ENCODE assay signal across 8 mouse cellular contexts in the genomic region with DNA sequence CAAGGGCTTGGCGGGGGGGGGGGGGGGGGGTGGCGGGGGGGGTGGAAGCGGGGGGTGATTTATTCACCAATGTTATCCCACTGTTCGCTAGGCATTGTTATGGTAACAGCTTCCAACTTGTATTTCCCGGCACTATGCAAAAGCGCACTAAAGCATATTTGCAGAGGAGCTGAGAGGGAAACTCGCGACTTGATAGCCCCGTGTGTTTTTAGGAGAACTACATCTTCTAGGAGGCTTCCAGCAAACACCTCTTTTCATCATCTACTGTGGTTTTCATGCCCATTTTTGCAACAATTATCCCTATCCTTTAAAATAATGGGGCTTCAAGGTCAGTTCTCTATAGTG. TPM values are rescaled to one million over a fixed set of nuclear protein-coding genes. Genes with fewer than 3 reads are reported as not detected.
DNase-seq lines count a peak whose midpoint lies in the region; ATAC-seq and TF ChIP-seq lines count a peak whose summit lies in the region.

No protein-coding gene starts in this region.

- H3K4me2 ChIP-seq in hindbrain, embryonic 12.5 days (replicated peaks), result peak overlapping the region; percentile 61
- H3K4me2 ChIP-seq in midbrain, embryonic 16.5 days (ENCODE audit: low read length), result peak overlapping the region; percentile 72

- peaks cover 9% of the 10 kb centered on the region; the same call in 1 of the 2 replicates for H3K4me1 ChIP-seq in hindbrain, embryonic 12.5 days
- peaks cover 10% of the 10 kb centered on the region for H3K4me1 ChIP-seq in midbrain, embryonic 16.5 days (ENCODE audit: control insufficient read depth, insufficient read depth, low read length)

- H3K27ac ChIP-seq in layer of hippocampus, adult 2 months, result peak overlapping the region; percentile 89
- peak overlapping the region; percentile 83 for H3K27ac ChIP-seq in hindbrain, embryonic 12.5 days
- H3K27ac ChIP-seq in midbrain, embryonic 16.5 days (ENCODE audit: low read length), result peak overlapping the region; percentile 80

- H3K9me3 ChIP-seq in hindbrain, embryonic 12.5 days (replicated peaks), result no peaks in the 10 kb centered on the region
- no peaks in the 10 kb centered on the region for H3K9me3 ChIP-seq in midbrain, embryonic 16.5 days (replicated peaks; ENCODE audit: control insufficient read depth, low read length, poor library complexity, severe bottlenecking)

- no peaks in the 10 kb centered on the region for H3K27me3 ChIP-seq in hindbrain, embryonic 12.5 days
- H3K27me3 ChIP-seq in midbrain, embryonic 16.5 days (ENCODE audit: control insufficient read depth, insufficient read depth, low read depth, low read length), result no peaks in the 10 kb centered on the region

- peak overlapping the region; percentile 74 for H3K9ac ChIP-seq in hindbrain, embryonic 12.5 days
- H3K9ac ChIP-seq in midbrain, embryonic 16.5 days (ENCODE audit: low read depth, low read length), result peak overlapping the region; percentile 66

- peaks cover 4% of the 10 kb centered on the region for H3K36me3 ChIP-seq in hindbrain, embryonic 12.5 days
- peaks cover 3% of the 10 kb centered on the region; the same call in 1 of the 2 replicates for H3K36me3 ChIP-seq in midbrain, embryonic 16.5 days (ENCODE audit: control insufficient read depth, insufficient read depth, low read length)

- WGBS in hindbrain, embryonic 12.5 days, result 0% methylated on average over 7 of the region's 9 CpGs
- under 1% methylated on average over 7 of the region's 9 CpGs for WGBS in midbrain, embryonic 16.5 days

- ATAC-seq in hindbrain, embryonic 12.5 days (ENCODE audit: low FRiP score), result no peak
- ATAC-seq in midbrain, embryonic 16.5 days, result peak; percentile 59; the same call in 1 of the 2 replicates

- H3K4me3 ChIP-seq in layer of hippocampus, adult 2 months, result peak overlapping the region; percentile 96
- peak overlapping the region; percentile 81 for H3K4me3 ChIP-seq in hindbrain, embryonic 12.5 days
- peak overlapping the region; percentile 56 for H3K4me3 ChIP-seq in midbrain, embryonic 16.5 days (ENCODE audit: low read depth, low read length)

- TF ChIP-seq CTCF in layer of hippocampus, adult 2 months (conservative IDR thresholded peaks at IDR 0.05), result no peak

- no peak for DNase-seq in layer of hippocampus, adult 2 months (ENCODE audit: low spot score in 2 of 2)
- no peak for DNase-seq in layer of hippocampus, postnatal 36 days
- DNase-seq in brain, adult 2 months (ENCODE audit: low read depth, low spot score), result peak; percentile 61
- DNase-seq in ovary, postnatal 14 days (ENCODE audit: low spot score), result no peak
- no peak for DNase-seq in right cerebral cortex, postnatal 36 days (ENCODE audit: low spot score in 2 of 2)
- DNase-seq in spleen, adult 12 weeks (ENCODE audit: low spot score), result no peak

RNA-seq across cellular contexts. Expression of a gene that starts 0.6 kb away (rescaled TPM):
- 10 to 100 TPM; 22.9 to 26.9 TPM for total RNA-seq in layer of hippocampus, adult 2 months (2021)
- 10 to 100 TPM; 23.7 to 25.7 TPM for total RNA-seq in layer of hippocampus, postnatal 36 days (2021)
- 22.4 and 24.4 TPM in 2 replicates for polyA plus RNA-seq in hindbrain, embryonic 12.5 days (2016; fragmentation: Nextera tagmentation; extraction: Ambion mirVana)
- polyA plus RNA-seq in midbrain, embryonic 16.5 days (2015; fragmentation: Nextera tagmentation; extraction: Ambion mirVana), result 15.3 and 19.5 TPM in 2 replicates

RNA-seq across cellular contexts. Expression of a gene that starts 23.1 kb away (rescaled TPM):
- total RNA-seq in layer of hippocampus, adult 2 months (2021), result 10 to 100 TPM; 19.0 to 22.3 TPM
- total RNA-seq in layer of hippocampus, postnatal 36 days (2021), result 10 to 100 TPM; 20.5 to 22.0 TPM
- polyA plus RNA-seq in hindbrain, embryonic 12.5 days (2016; fragmentation: Nextera tagmentation; extraction: Ambion mirVana), result 13.6 and 14.0 TPM in 2 replicates
- 12.3 and 12.5 TPM in 2 replicates for polyA plus RNA-seq in midbrain, embryonic 16.5 days (2015; fragmentation: Nextera tagmentation; extraction: Ambion mirVana)
